Mouse (Mus musculus): ENCODE measurements around the gene Plxnd1.

DNA sequence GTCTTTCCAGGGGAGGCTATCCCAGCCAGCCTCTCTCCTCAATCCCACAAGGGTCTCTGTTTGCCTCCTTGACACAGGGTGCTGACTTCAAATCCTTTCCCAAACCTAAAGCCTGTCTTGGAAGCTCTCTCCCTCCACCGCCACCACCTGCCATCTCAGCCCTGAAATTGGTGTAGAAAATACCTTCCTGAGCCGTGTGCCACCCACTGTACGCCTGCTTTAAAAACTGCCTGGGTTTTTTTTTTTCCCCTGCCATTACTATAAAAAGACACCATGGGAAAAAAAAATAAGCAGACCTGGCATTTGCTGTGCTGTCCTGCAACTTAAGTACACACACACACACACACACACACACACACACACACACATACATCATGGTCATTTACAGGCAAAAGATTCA is 4.7 kb downstream of the Plxnd1 start:
- TF ChIP-seq GATA1 (IDR thresholded peaks at IDR 0.05; ENCODE audit: low read length) (no peak), TAL1 (IDR thresholded peaks at IDR 0.05; ENCODE audit: low read length) (no peak)
